Mouse (Mus musculus) MEL (cell line): ENCODE measurements around the gene Tmem19.

Experiments used
- CTCF ChIP-seq, 3 experiments: IDR thresholded peaks in 2 of 3; conservative IDR thresholded peaks in 1 of 3; 2 replicates each; pipeline ENCODE4 v1.5.1; 2011 to 2012; ENCODE audit warnings: low read length in 3 of 3, low read depth in 2 of 3, mild to moderate bottlenecking in 2 of 3, improper control_type of control experiment in 1 of 3, inconsistent platforms in 1 of 3, mixed read lengths in 1 of 3, moderate library complexity in 1 of 3; ENCODE audit not compliant: control insufficient read depth in 1 of 3, insufficient read depth in 1 of 3, poor library complexity in 1 of 3, severe bottlenecking in 1 of 3
- HCFC1 ChIP-seq: IDR thresholded peaks from 2 replicates; pipeline ENCODE4 v1.6.1; 2012; ENCODE audit warnings: low read depth, mild to moderate bottlenecking, inconsistent platforms, low read length, improper control_type of control experiment, moderate library complexity
- POLR2A ChIP-seq, 2 experiments: IDR thresholded peaks; 2 replicates each; pipeline ENCODE4 v1.6.1; 2011 to 2012; ENCODE audit warnings: low read length in 2 of 2, mild to moderate bottlenecking in 2 of 2, control low read depth in 1 of 2, improper control_type of control experiment in 1 of 2, low read depth in 1 of 2, moderate library complexity in 1 of 2; ENCODE audit not compliant: control insufficient read depth in 1 of 2, insufficient read depth in 1 of 2, poor library complexity in 1 of 2
- RCOR1 ChIP-seq: IDR thresholded peaks from 2 replicates; pipeline ENCODE4 v1.6.1; 2012; ENCODE audit warnings: low read depth, mild to moderate bottlenecking, inconsistent platforms, low read length, improper control_type of control experiment
- TBP ChIP-seq: IDR thresholded peaks from 2 replicates; pipeline ENCODE4 v1.8.0; 2011; ENCODE audit warnings: low read depth, low read length, improper control_type of control experiment
- USF1 ChIP-seq: IDR thresholded peaks from 2 replicates; pipeline ENCODE4 v1.6.1; 2014; ENCODE audit warnings: low read depth, mild to moderate bottlenecking, inconsistent platforms, low read length, improper control_type of control experiment, moderate library complexity

- no peak for TF ChIP-seq RCOR1
- no peak for TF ChIP-seq CTCF (IDR thresholded peaks at IDR 0.05 in 2 of 3, conservative IDR thresholded peaks at IDR 0.05 in 1 of 3; ENCODE audit: control insufficient read depth in 1 of 3, insufficient read depth in 1 of 3, low read depth in 2 of 3, low read length in 3 of 3, poor library complexity in 1 of 3, severe bottlenecking in 1 of 3)
- no peak for TF ChIP-seq HCFC1
- no peak for TF ChIP-seq USF1
- no peak for TF ChIP-seq POLR2A (IDR thresholded peaks at IDR 0.05; ENCODE audit: control insufficient read depth in 1 of 2, insufficient read depth in 1 of 2, low read depth in 1 of 2, low read length in 2 of 2, poor library complexity in 1 of 2)
- no peak for TF ChIP-seq TBP
Observed at GRCm38 (mm10) chr10:115296401-115296935, 65.8 kb downstream of the Tmem19 start.
